Comparison of ENCODE assay signal across 30 mouse cellular contexts in genomic region chr15:92099410-92100174, GRCm38 (mm10). TPM values are rescaled to one million over a fixed set of nuclear protein-coding genes. Genes with fewer than 3 reads are reported as not detected.
DNase-seq lines count a peak whose midpoint lies in the region; ATAC-seq and TF ChIP-seq lines count a peak whose summit lies in the region.
"Had no signal": no experiment of that assay in that cellular context is flagged by ENCODE, and none has a peak within 500 bp of the region (broad histone marks: within the 10 kb centered on the region; RNA-seq: fewer than 3 reads in every experiment).

No protein-coding gene starts in this region.

- no peak for TF ChIP-seq POLR2A in brain, embryonic 14.5 days (IDR thresholded peaks at IDR 0.05; ENCODE audit: borderline replicate concordance, extremely low read depth, insufficient read depth, insufficient read length, poor library complexity, severe bottlenecking)

- DNase-seq in hindbrain, embryonic 11.5 days (ENCODE audit: low spot score) = peak; percentile 25
- peak; percentile 40 for DNase-seq in brain, embryonic 14.5 days (ENCODE audit: low read depth)
- DNase-seq in embryo, embryonic 11 days = peak; percentile 50
- peak; percentile 94 for DNase-seq in retina, postnatal 1 day
- DNase-seq in adrenal gland, adult 2 months = no peak
- DNase-seq: adrenal gland, postnatal 10 days; B cell, adult 2 months; cerebellum, adult 11-12 months; cerebellum, adult 9-11 months; heart, adult 2 months; heart, postnatal 4 days; kidney, adult 11 months; kidney, postnatal 25 days; layer of hippocampus, postnatal 36 days; liver, embryonic 13.5 days; lung, adult 18-20 months; lung, postnatal 4 days; right cerebral cortex, postnatal 14 days had no signal

- no peaks in the 10 kb centered on the region for H3K4me1 ChIP-seq in hindbrain, embryonic 11.5 days (replicated peaks; ENCODE audit: control insufficient read depth, insufficient read depth, low read length)
- no peaks in the 10 kb centered on the region for H3K4me1 ChIP-seq in hindbrain, embryonic 16.5 days (ENCODE audit: control insufficient read depth, insufficient read depth, low read depth, low read length)
- H3K4me1 ChIP-seq: embryonic facial prominence, embryonic 12.5 days; forebrain, embryonic 10.5 days; heart, embryonic 12.5 days; limb, embryonic 10.5 days; limb, embryonic 15.5 days; liver, embryonic 13.5 days; megakaryocyte, embryonic 14.5 days; midbrain, embryonic 13.5 days; stomach, embryonic 15.5 days had no signal

- H3K36me3 ChIP-seq in hindbrain, embryonic 11.5 days (ENCODE audit: control insufficient read depth, insufficient read depth, low read length) = no peaks in the 10 kb centered on the region
- H3K36me3 ChIP-seq in hindbrain, embryonic 16.5 days (ENCODE audit: control insufficient read depth, insufficient read depth, low read length) = no peaks in the 10 kb centered on the region
- H3K36me3 ChIP-seq: embryonic facial prominence, embryonic 12.5 days; forebrain, embryonic 10.5 days; heart, embryonic 12.5 days; limb, embryonic 10.5 days; limb, embryonic 15.5 days; liver, embryonic 13.5 days; midbrain, embryonic 13.5 days; stomach, embryonic 15.5 days had no signal

- no peak overlapping the region for H3K4me3 ChIP-seq in hindbrain, embryonic 11.5 days (ENCODE audit: low read depth, low read length)
- H3K4me3 ChIP-seq in hindbrain, embryonic 16.5 days (ENCODE audit: low read length) = no peak overlapping the region
- H3K4me3 ChIP-seq: embryonic facial prominence, embryonic 12.5 days; forebrain, embryonic 10.5 days; heart, adult 2 months; heart, embryonic 12.5 days; limb, embryonic 10.5 days; limb, embryonic 15.5 days; liver, embryonic 13.5 days; megakaryocyte, embryonic 14.5 days; midbrain, embryonic 13.5 days; stomach, embryonic 15.5 days had no signal

- no peak overlapping the region for H3K9ac ChIP-seq in hindbrain, embryonic 11.5 days (ENCODE audit: low read depth, low read length)
- no peak overlapping the region for H3K9ac ChIP-seq in hindbrain, embryonic 16.5 days (ENCODE audit: low read depth, low read length)
- H3K9ac ChIP-seq: embryonic facial prominence, embryonic 12.5 days; heart, embryonic 12.5 days; limb, embryonic 15.5 days; liver, embryonic 13.5 days; midbrain, embryonic 13.5 days; stomach, embryonic 15.5 days had no signal

- no peaks in the 10 kb centered on the region for H3K9me3 ChIP-seq in hindbrain, embryonic 11.5 days (ENCODE audit: control insufficient read depth, low read length)
- H3K9me3 ChIP-seq in hindbrain, embryonic 16.5 days (ENCODE audit: control insufficient read depth, low read length) = no peaks in the 10 kb centered on the region
- H3K9me3 ChIP-seq: embryonic facial prominence, embryonic 12.5 days; forebrain, embryonic 10.5 days; heart, embryonic 12.5 days; limb, embryonic 10.5 days; limb, embryonic 15.5 days; liver, embryonic 13.5 days; midbrain, embryonic 13.5 days; stomach, embryonic 15.5 days had no signal

- WGBS in hindbrain, embryonic 11.5 days = 47% methylated on average over 5 of the region's 5 CpGs
- 48% methylated on average over 5 of the region's 5 CpGs for WGBS in hindbrain, embryonic 16.5 days

- ATAC-seq in hindbrain, embryonic 11.5 days (ENCODE audit: low FRiP score) = peak; percentile 85
- no peak for ATAC-seq in hindbrain, embryonic 16.5 days
- ATAC-seq: forebrain, embryonic 16.5 days; inflammation-experienced regulatory T-cells, adult 6 months; lung, postnatal 0 days; midbrain, embryonic 13.5 days had no signal

- H3K27me3 ChIP-seq in hindbrain, embryonic 11.5 days (ENCODE audit: control insufficient read depth, insufficient read depth, low read length) = no peaks in the 10 kb centered on the region
- no peaks in the 10 kb centered on the region for H3K27me3 ChIP-seq in hindbrain, embryonic 16.5 days (replicated peaks; ENCODE audit: control insufficient read depth, insufficient read depth, low read length)
- H3K27me3 ChIP-seq: embryonic facial prominence, embryonic 12.5 days; heart, embryonic 12.5 days; limb, embryonic 15.5 days; liver, embryonic 13.5 days; megakaryocyte, embryonic 14.5 days; midbrain, embryonic 13.5 days; stomach, embryonic 15.5 days had no signal

- no peak overlapping the region for H3K4me2 ChIP-seq in hindbrain, embryonic 11.5 days (replicated peaks; ENCODE audit: low read depth, low read length)
- H3K4me2 ChIP-seq in hindbrain, embryonic 16.5 days (ENCODE audit: low read length) = no peak overlapping the region
- H3K4me2 ChIP-seq: embryonic facial prominence, embryonic 12.5 days; heart, embryonic 12.5 days; limb, embryonic 15.5 days; liver, embryonic 13.5 days; midbrain, embryonic 13.5 days; stomach, embryonic 15.5 days had no signal

- no peak overlapping the region for H3K27ac ChIP-seq in hindbrain, embryonic 11.5 days (ENCODE audit: low read depth, low read length)
- H3K27ac ChIP-seq in hindbrain, embryonic 16.5 days (ENCODE audit: low read depth, low read length) = no peak overlapping the region
- H3K27ac ChIP-seq: embryonic facial prominence, embryonic 12.5 days; forebrain, embryonic 10.5 days; heart, adult 2 months; limb, embryonic 10.5 days; limb, embryonic 15.5 days; liver, embryonic 13.5 days; midbrain, embryonic 13.5 days; stomach, embryonic 15.5 days had no signal

- TF ChIP-seq CTCF in brain, embryonic 14.5 days (IDR thresholded peaks at IDR 0.05; ENCODE audit: borderline replicate concordance, extremely low read depth, insufficient read depth, insufficient read length) = no peak

RNA-seq across cellular contexts. Expression of gene Cntn1, which starts 48.6 kb away (rescaled TPM):
- polyA plus RNA-seq in hindbrain, embryonic 11.5 days (2014; fragmentation: Nextera tagmentation; extraction: Ambion mirVana) = 4.5 and 5.7 TPM in 2 replicates
- 99.5 and 110 TPM in 2 replicates for polyA plus RNA-seq in hindbrain, embryonic 16.5 days (2015; fragmentation: Nextera tagmentation; extraction: Ambion mirVana)
- 14.4 and 26.3 TPM in 2 replicates for polyA plus RNA-seq in brain, embryonic 14.5 days (2012; rRNA removed)
- total RNA-seq in adrenal gland, adult 2 months (2021) = 1 to 10 TPM; 2.7 to 4.1 TPM
- 0.21 and 0.42 TPM in 2 replicates for polyA plus RNA-seq in adrenal gland, adult 2 months (2012; rRNA removed)
